Mouse (Mus musculus) liver, embryonic 14.5 days (tissue): Measurements from ENCODE around the gene Metap2.

Experiments
- CTCF ChIP-seq: IDR thresholded peaks from 2 replicates; pipeline ENCODE4 v1.5.1; 2016; ENCODE audit warnings: antibody characterized with exemption, low read depth, control low read depth
- EP300 ChIP-seq: IDR thresholded peaks from 2 replicates; pipeline ENCODE4 v1.6.1; 2016; ENCODE audit warnings: antibody characterized with exemption, low read depth

- TF ChIP-seq CTCF (no peak), EP300 (no peak)
Measured at GRCm38 (mm10) chr10:93938844-93939271, 42.0 kb upstream of the Metap2 start.
